Mouse (Mus musculus): ENCODE measurements around the gene Adipoq.
"Not testable (repeated sequence)": the region's sequence is repeated elsewhere in the genome, so short reads cannot be mapped to it uniquely, and the experiment has no call there.

Gene Adipoq

DNA sequence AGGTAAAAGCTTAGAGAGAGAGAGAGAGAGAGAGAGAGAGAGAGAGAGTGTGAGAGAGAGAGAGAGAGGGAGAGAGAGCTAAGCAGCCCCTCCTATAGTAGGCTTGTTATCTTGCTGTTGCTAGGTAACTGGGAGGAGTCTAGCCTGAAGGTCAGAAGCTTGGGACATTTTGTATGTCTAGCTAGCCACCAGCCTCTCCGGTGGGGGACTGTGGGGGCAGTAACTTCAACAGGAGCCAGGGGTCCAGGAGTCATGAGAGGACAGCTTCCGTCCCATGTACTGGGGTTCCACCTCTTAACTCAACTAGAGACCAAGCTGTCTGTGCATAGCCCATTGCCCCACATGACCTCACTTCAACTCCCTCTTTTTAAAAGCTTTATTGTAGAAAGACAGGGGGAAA is 12.6 kb downstream of the Adipoq start:
- DNase-seq (ENCODE audit: extremely low spot score, low read depth, low spot score) = no peak

DNA sequence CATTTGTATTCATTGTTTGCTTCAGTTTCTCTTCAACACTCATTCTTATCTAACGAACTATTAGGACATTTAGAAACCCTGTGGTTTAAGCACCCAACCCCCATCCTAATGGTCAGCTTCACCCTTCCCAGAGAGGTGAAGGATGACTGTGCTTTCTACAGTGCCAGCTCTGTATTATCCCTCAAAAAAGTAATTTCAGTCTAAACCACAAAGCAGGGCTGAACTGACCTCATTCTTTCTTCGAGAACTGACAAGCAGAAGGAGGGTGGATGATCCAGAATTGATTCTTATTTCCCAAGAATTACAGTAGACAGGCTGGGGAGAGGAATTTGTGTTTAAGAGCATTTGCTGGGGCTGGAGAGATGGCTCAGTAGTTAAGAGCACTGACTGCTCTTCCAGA is 13.4 kb downstream of the Adipoq start:
- no peak for DNase-seq (ENCODE audit: extremely low spot score, low read depth, low spot score)

DNA sequence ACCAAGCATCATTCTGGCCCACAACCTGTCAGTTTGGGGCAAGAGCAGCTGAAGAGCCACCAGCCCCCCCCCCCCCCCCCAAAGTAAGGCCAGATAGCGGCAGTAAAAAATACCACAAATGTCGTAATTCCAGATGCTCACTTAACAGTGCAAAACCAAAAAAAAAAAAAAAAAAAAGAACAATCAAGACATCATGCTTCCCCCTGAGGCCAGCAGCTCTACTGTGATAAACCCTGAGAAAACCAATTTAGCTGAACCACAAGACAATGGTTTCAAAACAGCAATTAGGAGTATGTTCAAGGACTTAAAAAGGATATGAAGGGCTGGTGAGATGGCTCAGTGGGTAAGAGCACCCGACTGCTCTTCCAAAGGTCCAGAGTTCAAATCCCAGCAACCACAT is 15.8 kb downstream of the Adipoq start:
- no peak for DNase-seq (ENCODE audit: extremely low spot score, low read depth, low spot score)

DNA sequence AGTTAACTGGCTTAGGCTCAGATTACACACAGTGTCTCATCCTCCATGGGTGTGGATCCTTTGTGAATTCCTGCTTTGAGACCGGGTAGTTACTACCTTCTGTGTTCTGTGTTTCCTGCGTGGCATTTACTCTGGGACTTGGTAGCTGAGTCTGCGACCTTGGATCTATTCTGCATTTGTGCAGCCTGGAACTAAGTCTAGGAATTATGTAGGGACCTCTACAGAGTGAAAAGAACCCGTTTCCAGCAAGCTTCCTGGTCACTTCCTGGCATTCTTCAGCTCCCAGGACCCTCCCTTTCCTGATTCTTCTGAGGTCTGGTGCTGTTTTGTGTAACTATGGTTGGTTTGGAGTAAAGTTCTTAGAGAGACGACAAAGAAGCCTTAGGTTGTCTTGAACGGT is 18.1 kb downstream of the Adipoq start:
- no peak for DNase-seq (ENCODE audit: extremely low spot score, low read depth, low spot score)

DNA sequence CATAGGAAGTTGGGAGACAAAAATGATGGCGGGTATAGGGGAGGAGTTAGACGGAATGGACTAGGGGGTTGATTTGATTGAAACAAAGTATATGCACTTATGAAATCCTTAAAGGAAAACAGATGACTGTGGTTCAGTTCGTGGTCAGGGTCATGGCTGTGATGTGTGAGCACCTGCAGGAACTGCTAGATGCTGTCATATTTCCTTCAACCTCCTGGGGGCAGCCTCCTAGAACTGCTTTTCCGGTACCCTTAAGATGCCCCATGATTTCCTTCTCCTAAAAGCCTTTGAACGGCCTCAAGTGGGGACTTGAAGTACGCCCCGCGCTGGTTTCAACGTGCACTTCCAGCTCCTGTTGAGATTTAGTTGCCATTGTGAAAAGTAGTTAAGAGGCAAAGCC is 19.1 kb downstream of the Adipoq start:
- DNase-seq (ENCODE audit: extremely low spot score, low read depth, low spot score) = no peak

DNA sequence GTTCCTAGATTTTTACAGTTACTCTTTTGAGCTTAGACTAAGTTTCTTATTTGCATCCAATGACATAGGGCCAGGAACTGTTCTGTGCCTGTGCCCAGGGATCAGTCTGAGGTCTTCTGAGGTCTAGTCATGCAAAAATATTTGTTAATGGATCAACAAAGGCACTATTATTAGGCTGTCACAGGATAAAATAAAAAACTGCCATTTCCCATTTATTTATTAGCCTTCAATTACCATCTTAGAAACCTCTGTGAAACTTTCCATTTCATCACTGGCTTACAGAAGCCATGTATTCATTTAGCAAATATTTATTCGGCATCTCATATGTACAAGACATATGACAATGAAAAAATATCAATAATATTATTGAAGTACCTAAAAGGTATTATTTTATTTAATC is 20.3 kb downstream of the Adipoq start:
- DNase-seq (ENCODE audit: extremely low spot score, low read depth, low spot score) = no peak

DNA sequence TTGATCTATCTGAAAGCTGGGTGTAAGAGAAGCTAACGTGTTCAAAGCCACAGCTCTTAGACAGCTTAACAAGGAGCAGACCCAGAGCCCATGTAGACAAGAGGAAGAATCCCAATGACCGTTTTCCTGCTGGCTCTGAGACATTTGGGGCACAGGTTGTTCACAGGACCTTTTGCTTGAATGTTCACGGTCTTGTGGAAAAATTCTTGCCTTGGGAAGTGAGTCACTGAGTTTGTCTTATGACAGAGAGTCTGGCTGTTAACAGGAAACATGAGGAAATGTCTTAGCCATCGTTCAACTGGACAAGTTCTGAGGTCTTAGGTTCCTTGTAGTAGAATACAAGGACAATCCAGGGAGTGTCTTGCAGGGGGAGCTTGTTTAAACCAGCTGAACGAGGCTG is 20.7 kb downstream of the Adipoq start:
- DNase-seq (ENCODE audit: extremely low spot score, low read depth, low spot score) = no peak

DNA sequence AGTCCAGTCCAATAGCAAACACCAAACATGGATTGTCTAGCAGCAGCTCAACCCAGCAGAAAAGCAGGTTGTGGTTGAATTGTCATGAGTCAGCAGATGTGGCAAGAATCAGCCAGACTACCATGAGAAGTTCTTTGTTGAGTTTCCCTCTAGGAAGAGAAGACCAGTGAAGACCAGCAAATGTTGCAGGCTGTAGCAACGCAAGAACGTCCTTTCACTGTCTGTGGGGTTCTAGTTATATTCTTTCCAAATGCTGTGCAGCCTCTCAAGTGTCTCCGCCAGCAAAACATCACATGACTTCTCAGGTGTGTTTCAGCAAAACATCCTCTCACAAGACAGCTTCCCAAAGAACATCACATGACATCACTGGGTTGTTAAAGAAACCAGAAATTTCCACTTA is 24.5 kb downstream of the Adipoq start:
- DNase-seq (ENCODE audit: extremely low spot score, low read depth, low spot score) = no peak

DNA sequence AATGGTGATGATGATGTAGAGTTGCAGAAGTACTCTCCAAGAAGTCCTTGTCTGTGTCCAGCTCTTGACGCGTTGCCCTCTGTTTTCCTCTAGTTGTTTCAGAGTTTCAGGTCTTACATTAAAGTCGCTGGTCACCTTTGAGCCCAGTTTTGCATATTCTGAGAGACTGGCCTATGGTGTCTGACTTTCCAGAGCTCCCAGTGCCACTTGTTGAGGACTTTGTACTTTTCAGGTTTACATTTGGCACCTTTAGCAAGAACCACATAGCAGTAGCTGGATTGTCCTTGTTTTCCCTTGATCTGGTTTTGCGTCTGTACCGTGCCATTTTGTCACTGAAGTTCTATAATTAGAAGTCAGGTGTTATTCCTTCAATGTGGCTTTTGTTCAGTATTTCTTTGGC is 27.6 kb downstream of the Adipoq start:
- no peak for DNase-seq (ENCODE audit: extremely low spot score, low read depth, low spot score)

DNA sequence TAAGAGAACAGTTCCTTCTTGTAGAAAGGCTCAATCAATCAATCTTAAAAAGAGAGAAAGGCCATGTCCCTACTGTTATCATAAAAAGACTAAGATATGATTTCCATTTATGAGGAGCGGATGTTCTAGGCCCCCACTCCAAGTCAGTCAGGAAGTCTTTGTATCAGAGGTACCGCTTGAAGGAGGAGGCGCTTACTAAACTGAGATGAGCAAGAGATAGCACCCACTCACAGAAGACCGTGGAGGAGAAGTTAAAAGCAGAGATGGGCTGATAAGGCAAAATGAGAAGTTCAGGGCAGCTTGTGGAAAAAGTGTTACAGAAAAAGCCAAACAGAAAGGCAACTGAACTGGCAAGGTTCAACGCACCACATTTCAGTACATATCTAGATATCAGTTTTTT is 28.5 kb downstream of the Adipoq start:
- no peak for DNase-seq (ENCODE audit: extremely low spot score, low read depth, low spot score)

DNA sequence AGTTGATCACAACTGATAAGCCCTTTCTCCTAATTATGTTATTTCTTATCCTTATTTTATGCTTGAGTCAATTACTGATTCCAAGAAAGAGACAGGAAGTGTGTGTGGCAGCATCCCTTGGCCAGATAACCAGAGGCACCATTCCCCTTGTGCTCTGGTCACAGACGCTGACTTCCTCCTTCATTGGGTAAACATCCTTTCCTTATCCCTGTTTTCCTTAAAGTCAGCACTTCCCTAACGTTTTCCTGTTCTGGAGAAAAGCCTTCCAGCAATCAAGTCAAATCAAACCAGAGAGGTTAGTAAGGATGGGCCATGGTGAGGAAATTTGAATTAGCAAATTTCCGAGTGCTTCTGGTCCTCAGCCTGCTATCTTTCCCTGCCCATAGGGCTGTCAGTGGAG is 29.6 kb downstream of the Adipoq start:
- no peak for DNase-seq (ENCODE audit: extremely low spot score, low read depth, low spot score)

DNA sequence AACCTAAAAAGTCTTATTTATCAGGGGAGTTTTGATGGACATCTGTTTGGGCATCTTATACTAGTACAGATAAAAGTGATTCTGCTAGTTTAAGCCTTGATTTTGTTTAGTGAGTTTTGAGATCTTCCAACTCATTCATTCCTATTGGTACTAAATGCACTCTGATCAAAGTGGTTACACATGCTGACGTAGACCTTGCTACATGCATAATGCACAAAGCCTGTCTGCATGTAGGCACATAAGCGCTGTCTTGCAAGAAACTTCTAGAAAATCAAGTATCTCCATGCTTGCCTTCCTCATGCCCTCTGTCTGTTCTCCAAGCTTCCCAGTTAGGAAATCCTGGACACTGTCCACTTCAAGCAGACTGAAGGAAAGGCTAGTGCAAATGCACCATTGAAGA is 31.5 kb downstream of the Adipoq start:
- no peak for DNase-seq (ENCODE audit: extremely low spot score, low read depth, low spot score)

DNA sequence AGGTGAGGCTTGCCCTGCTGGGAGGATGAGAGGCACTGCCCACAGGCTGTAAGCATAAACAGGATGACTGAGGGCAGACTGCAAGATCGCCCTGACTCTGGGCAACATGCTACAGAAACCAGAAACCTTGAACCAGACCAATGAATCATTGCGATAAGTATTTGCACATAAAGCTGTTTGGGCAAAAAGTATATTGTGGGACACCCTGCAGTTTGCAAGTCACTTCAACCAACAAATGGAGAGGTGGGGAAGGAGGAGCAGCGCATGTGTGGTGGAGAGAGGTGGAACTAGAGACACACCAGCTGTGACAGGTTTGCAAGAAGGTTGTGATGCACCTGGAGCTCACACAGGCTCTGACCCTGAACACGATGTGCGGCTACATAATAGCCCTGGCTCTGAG is 32.5 kb downstream of the Adipoq start:
- DNase-seq (ENCODE audit: extremely low spot score, low read depth, low spot score) = no peak

DNA sequence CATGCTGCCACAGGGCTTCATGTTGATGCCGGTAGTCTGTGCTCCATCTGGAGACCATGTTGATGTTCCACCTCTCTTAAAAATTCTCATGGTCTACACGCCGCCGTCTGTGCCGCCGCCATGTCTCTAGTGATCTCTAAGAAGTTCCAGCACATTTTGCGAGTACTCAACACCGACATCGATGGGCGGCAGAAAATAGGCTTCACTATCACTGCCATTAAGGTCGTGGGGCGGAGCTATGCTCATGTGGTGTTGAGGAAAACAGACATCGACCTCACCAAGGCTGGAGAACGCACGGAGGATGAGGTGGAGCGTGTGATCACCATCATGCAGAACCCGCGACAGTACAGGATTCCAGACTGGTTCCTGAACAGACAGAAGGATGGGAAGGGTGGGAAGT is 33.1 kb downstream of the Adipoq start:
- not testable (repeated sequence) for DNase-seq (ENCODE audit: extremely low spot score, low read depth, low spot score)

DNA sequence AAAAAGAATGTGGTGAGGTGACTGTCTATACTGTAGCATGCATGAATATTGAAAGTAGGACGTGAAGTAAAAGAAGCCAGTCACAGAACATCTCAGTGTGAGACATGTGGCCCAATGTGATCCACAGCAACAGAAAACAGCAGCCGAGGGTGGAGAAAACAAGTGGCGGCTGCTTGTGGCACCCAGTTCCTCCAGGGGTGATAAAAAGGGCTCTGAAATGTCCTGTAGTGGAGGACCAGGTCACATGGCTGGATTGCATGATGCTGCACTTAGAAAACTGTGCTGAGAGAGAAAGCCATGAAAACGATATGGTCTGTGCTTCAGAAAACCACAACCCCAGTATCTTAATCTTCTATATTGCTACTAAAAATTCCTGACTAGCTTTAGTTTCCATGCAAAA is 34.7 kb downstream of the Adipoq start:
- no peak for DNase-seq (ENCODE audit: extremely low spot score, low read depth, low spot score)

DNA sequence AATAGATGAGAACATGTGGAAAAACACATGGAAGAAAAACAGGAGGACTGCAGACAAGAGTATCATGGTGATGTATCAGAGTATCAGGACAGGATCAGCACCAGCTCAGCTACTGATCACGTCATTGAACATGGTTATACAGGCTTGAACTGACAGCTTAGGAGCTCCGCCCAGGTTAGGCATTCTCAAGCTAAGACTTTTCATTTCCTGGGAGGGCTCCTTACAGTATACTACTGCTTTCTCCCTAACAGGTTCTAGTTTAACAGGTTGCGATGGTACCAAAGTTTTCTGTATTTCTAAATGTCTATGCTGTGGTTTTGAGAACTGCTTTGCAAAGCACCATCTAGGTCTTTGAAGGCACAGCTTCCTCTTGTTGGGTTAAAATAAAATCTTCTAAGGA is 35.2 kb downstream of the Adipoq start:
- DNase-seq (ENCODE audit: extremely low spot score, low read depth, low spot score) = no peak

DNA sequence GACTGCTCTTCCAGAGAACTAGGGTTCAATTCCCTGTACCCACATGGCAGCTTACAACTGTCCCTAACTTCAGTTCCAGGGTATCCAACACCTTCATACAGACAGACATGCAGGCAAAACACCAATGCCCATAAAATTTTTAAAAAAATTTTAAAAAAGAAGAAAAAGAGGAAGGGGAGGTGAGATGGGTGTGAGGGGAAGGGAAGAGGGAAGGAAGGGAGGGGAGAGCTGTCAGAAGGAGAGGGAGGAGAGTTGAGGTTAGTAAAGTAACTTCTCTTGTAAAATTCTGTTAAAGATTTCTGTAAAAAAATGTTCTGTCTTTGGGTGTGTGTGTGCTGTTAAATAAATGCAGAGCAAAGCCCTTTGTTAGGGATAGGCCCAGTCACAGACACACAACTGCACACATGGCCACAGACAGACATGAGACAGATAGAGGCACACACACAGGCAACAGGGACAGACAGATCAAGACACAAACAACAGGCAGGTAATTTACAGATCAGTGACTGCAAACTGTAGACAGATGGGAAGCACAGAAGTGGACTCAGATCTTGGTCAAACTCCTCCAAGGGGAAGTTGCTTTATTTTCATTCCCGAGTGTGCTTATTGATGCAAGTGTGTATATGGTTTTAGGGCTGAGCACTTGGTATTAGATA is 35.7 kb downstream of the Adipoq start:
- DNase-seq (ENCODE audit: extremely low spot score, low read depth, low spot score) = no peak

DNA sequence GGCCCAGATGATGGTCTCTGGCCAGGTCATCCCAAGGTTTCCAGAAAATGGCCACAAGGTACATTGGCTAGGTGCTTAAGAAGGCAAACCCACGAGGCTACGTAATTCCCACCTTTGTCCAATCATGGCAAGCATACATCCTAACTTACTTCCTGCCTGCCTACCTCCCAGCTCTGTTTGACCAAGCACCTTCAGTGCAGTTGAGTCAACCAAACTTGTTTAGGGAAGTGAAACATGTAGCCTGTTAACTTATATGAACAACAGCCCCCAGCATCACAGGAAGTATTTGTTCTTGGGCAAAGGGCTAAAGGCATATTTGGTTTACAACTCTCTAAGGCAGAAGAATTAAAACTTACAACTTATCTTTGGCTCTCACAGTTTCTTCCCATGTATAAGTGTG is 39.5 kb downstream of the Adipoq start:
- no peak for DNase-seq (ENCODE audit: extremely low spot score, low read depth, low spot score)

DNA sequence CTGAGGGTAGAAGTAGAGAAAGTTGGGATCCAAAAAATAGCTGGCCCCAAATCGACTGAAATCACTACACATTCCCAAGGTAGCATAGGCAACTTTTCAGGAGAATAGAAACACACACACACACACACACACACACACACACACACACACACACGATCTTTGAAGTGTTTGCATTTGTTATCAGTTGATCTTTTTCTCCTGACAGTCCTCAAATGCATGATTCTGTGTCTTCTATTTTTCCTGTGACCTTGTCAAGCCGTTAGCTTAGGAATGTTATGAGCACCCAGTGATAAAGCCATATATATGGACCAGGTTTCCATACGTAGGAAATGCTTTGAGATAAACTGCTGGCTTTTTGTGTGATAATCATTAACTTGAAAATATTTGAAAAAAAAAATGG is 40.1 kb downstream of the Adipoq start:
- no peak for DNase-seq (ENCODE audit: extremely low spot score, low read depth, low spot score)

DNA sequence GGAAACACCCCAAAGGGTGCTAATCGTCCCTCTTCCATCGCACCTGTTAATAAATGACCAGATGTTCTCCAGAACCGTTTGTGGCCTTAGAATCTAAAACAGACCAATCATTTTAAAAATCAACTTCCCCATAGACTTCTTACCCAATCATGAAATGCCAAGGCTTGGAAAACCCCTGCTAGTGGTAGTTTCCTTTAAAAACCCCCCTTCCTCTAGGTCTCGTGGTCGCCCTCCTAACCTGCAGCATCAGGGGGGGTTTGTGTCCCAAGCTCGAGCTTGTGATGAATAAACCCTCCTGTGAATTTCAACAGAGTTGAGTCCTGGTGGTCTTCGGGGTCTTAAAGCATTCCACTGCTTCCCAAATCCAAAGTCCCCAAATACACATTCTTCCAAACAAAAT is 41.6 kb downstream of the Adipoq start:
- no peak for DNase-seq (ENCODE audit: extremely low spot score, low read depth, low spot score)

DNA sequence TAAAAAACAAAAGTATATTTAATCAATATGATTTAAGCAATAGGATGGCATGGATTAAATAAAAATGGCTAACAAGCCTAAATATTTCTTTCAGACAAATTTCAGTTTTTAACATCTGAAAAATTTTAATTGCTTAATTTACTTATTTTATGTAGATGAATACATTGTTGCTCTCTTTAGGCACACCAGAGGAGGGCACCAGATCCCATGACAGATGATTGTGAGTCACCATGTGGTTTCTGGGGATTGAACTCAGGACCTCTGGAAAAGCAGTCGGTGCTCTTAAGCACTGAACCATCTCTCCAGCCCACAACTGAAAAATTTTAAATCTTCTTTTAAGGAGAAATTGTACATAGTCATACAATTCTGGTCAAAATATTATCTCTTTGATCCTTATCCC is 43.3 kb downstream of the Adipoq start:
- DNase-seq (ENCODE audit: extremely low spot score, low read depth, low spot score) = no peak

DNA sequence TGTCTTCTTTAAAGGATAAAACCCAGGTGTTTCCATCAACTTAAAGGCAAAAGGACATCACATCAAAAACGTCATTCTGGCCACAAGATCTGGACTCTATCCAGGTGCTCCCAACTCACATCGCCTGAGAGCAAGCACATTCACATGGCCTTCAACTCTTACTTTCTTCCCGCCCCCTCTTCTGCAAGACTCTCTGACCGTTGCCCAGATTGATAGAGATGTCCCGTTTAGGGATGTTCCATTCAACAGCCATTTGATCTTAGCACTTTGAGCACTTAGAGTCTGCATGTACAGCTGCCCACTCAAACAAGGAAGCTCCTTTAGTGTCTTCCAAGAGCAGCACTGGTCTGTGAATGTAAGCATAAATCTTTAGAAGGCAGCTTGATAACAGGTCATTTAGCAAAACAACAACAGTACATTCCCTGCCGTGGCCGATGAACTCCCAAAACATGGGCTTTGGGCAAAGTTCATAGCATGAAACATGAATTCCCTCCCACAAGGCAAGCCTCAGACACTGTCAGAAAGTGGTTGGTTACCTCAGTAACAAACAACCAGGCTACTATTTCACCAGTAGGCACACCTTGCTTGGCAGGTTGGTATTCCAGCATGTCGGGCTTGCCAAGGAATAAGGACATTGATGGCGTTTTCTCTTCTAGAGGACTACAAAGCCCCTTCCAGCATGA is 45.4 kb downstream of the Adipoq start:
- DNase-seq (ENCODE audit: extremely low spot score, low read depth, low spot score) = no peak

DNA sequence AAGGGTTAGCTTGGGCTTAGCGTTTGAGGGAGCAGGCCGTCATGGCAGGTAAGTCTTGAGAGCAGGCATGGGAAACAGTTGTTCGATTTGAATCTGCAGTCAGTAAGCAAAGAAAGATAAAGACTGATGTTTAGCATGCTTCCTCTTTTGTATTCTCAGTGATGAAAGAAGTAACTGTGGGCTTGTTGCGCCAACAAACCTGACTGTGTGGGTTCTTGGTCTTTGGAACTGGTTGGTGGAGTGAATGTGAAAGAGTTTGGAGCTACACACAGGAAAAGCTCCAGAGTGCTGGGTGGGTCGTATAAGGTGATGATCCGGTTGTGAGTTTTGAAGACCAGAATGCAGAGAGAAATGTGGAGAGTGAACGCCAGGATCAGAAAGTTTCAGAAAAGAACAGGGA is 49.3 kb downstream of the Adipoq start:
- no peak for DNase-seq (ENCODE audit: extremely low spot score, low read depth, low spot score)

Measured in hindlimb bud, embryonic 11.5 days (tissue).